Mouse (Mus musculus): ENCODE results near the gene Rhox7b. TPM values are rescaled to one million over a fixed set of nuclear protein-coding genes. Genes with fewer than 3 reads are reported as not detected.
"Not testable (repeated sequence)": the region's sequence is repeated elsewhere in the genome, so short reads cannot be mapped to it uniquely, and the experiment has no call there.

Rhox7b gene
- polyA plus RNA-seq (2015; fragmentation: Nextera tagmentation; extraction: Ambion mirVana) = not detected in 2 replicates

- H3K36me3 ChIP-seq; H3K9me3 ChIP-seq (replicated peaks); H3K4me1 ChIP-seq; H3K4me3 ChIP-seq (replicated peaks); H3K27me3 ChIP-seq; H3K9ac ChIP-seq; ATAC-seq (ENCODE audit: insufficient number of reproducible peaks, low FRiP score, low TSS enrichment, low read depth); H3K27ac ChIP-seq (replicated peaks); H3K4me2 ChIP-seq (replicated peaks): not testable (repeated sequence)
- 65% methylated on average over 9 of the region's 9 CpGs for WGBS
Measured at GRCm38 (mm10) chrX:37897132-37897531, at the start of gene Rhox7b. Gene Rhox7b, minus strand, starts transcription at chrX:37897232.

- WGBS = 70% methylated on average over 4 of the region's 4 CpGs
- H3K4me2 ChIP-seq (replicated peaks) = no peak overlapping the region
- no peaks in the 10 kb centered on the region for H3K4me1 ChIP-seq
- no peaks in the 10 kb centered on the region for H3K36me3 ChIP-seq
- no peak overlapping the region for H3K27ac ChIP-seq (replicated peaks)
- H3K27me3 ChIP-seq = no peaks in the 10 kb centered on the region
- no peak for ATAC-seq (ENCODE audit: insufficient number of reproducible peaks, low FRiP score, low TSS enrichment, low read depth)
- H3K9ac ChIP-seq = no peak overlapping the region
- no peaks in the 10 kb centered on the region for H3K9me3 ChIP-seq (replicated peaks)
- no peak overlapping the region for H3K4me3 ChIP-seq (replicated peaks)
Measured at GRCm38 (mm10) chrX:37916311-37916710, 19.3 kb upstream of the Rhox7b start.

GRCm38 (mm10) chrX:37908581-37908980, 11.5 kb upstream of the Rhox7b start:
- no peak overlapping the region for H3K27ac ChIP-seq (replicated peaks)
- no peaks in the 10 kb centered on the region for H3K9me3 ChIP-seq (replicated peaks)
- no peaks in the 10 kb centered on the region for H3K27me3 ChIP-seq
- H3K36me3 ChIP-seq = no peaks in the 10 kb centered on the region
- no peak overlapping the region for H3K4me3 ChIP-seq (replicated peaks)
- ATAC-seq (ENCODE audit: insufficient number of reproducible peaks, low FRiP score, low TSS enrichment, low read depth) = no peak
- no peaks in the 10 kb centered on the region for H3K4me1 ChIP-seq
- H3K4me2 ChIP-seq (replicated peaks) = no peak overlapping the region
- no peak overlapping the region for H3K9ac ChIP-seq
- 52% methylated on average over 7 of the region's 7 CpGs for WGBS

GRCm38 (mm10) chrX:37903727-37904126, 6.7 kb upstream of the Rhox7b start:
- H3K4me3 ChIP-seq (replicated peaks) = no peak overlapping the region
- no peaks in the 10 kb centered on the region for H3K36me3 ChIP-seq
- no peaks in the 10 kb centered on the region for H3K4me1 ChIP-seq
- ATAC-seq (ENCODE audit: insufficient number of reproducible peaks, low FRiP score, low TSS enrichment, low read depth) = no peak
- 71% methylated on average over 5 of the region's 5 CpGs for WGBS
- no peak overlapping the region for H3K4me2 ChIP-seq (replicated peaks)
- H3K9ac ChIP-seq = no peak overlapping the region
- H3K27me3 ChIP-seq = no peaks in the 10 kb centered on the region
- no peaks in the 10 kb centered on the region for H3K9me3 ChIP-seq (replicated peaks)
- H3K27ac ChIP-seq (replicated peaks) = no peak overlapping the region

- not testable (repeated sequence) for H3K27me3 ChIP-seq; ATAC-seq (ENCODE audit: insufficient number of reproducible peaks, low FRiP score, low TSS enrichment, low read depth); H3K9ac ChIP-seq; H3K27ac ChIP-seq (replicated peaks); H3K4me2 ChIP-seq (replicated peaks); H3K9me3 ChIP-seq (replicated peaks); H3K4me1 ChIP-seq; H3K4me3 ChIP-seq (replicated peaks); H3K36me3 ChIP-seq
- WGBS = 90% methylated on average over 10 of the region's 18 CpGs
Measured at GRCm38 (mm10) chrX:37901670-37902069, 4.6 kb upstream of the Rhox7b start, which contains the start of gene Rhox9. Gene Rhox9, minus strand, starts transcription at chrX:37901770.

GRCm38 (mm10) chrX:37878844-37879243, 18.2 kb downstream of the Rhox7b start, which contains the start of gene Rhox8:
Gene Rhox8, minus strand, starts transcription at chrX:37878944.
- WGBS = 67% methylated on average over 4 of the region's 4 CpGs

GRCm38 (mm10) chrX:37871641-37872040, 25.4 kb downstream of the Rhox7b start:
- Histone ChIP-seq H3K4me1 (no peaks in the 10 kb centered on the region), H3K27ac (replicated peaks) (no peak overlapping the region), H3K4me2 (replicated peaks) (no peak overlapping the region), H3K36me3 (no peaks in the 10 kb centered on the region), H3K9ac (no peak overlapping the region), H3K9me3 (replicated peaks) (no peaks in the 10 kb centered on the region), H3K27me3 (no peaks in the 10 kb centered on the region), H3K4me3 (replicated peaks) (no peak overlapping the region)
- WGBS = 88% methylated on average over 2 of the region's 2 CpGs
- no peak for ATAC-seq (ENCODE audit: insufficient number of reproducible peaks, low FRiP score, low TSS enrichment, low read depth)

More at GRCm38 (mm10) chrX:37878844-37879243, 18.2 kb downstream of the Rhox7b start, which contains the start of gene Rhox8:
- Histone ChIP-seq H3K9ac (no peak within 1 kb of the TSS), H3K27ac (replicated peaks) (no peak within 1 kb of the TSS), H3K36me3 (no peaks in the 10 kb centered on the region), H3K27me3 (no peaks in the 10 kb centered on the region), H3K4me2 (replicated peaks) (no peak within 1 kb of the TSS), H3K4me1 (no peaks in the 10 kb centered on the region), H3K4me3 (replicated peaks) (no peak within 1 kb of the TSS), H3K9me3 (replicated peaks) (no peaks in the 10 kb centered on the region)
- no peak for ATAC-seq (ENCODE audit: insufficient number of reproducible peaks, low FRiP score, low TSS enrichment, low read depth)

Other genes starting within 250 kb of the Rhox7b start
- not detected in 2 replicates for gene Rhox4g, start 245.9 kb downstream of the Rhox7b start, polyA plus RNA-seq (2015; fragmentation: Nextera tagmentation; extraction: Ambion mirVana)
- gene Rhox3h, start 228.5 kb downstream of the Rhox7b start, polyA plus RNA-seq (2015; fragmentation: Nextera tagmentation; extraction: Ambion mirVana) = not detected in 2 replicates
- not detected in 2 replicates for gene Rhox2h, start 224.0 kb downstream of the Rhox7b start, polyA plus RNA-seq (2015; fragmentation: Nextera tagmentation; extraction: Ambion mirVana)
- 1.3 and 2.2 TPM in 2 replicates for gene Rhox5, start 92.4 kb downstream of the Rhox7b start, polyA plus RNA-seq (2015; fragmentation: Nextera tagmentation; extraction: Ambion mirVana)
- 1.00 and 1.6 TPM in 2 replicates for gene Rhox6, start 70.3 kb downstream of the Rhox7b start, polyA plus RNA-seq (2015; fragmentation: Nextera tagmentation; extraction: Ambion mirVana)
- not detected in 2 replicates for gene Rhox7a, start 65.5 kb downstream of the Rhox7b start, polyA plus RNA-seq (2015; fragmentation: Nextera tagmentation; extraction: Ambion mirVana)
- not detected in 2 replicates for gene Rhox8, start 18.3 kb downstream of the Rhox7b start, polyA plus RNA-seq (2015; fragmentation: Nextera tagmentation; extraction: Ambion mirVana)
- not detected in 2 replicates for gene Rhox9, start 4.5 kb upstream of the Rhox7b start, polyA plus RNA-seq (2015; fragmentation: Nextera tagmentation; extraction: Ambion mirVana)
- not detected in 2 replicates for gene Btg1-ps1, start 121.6 kb upstream of the Rhox7b start, polyA plus RNA-seq (2015; fragmentation: Nextera tagmentation; extraction: Ambion mirVana)
- not detected in 2 replicates for gene Btg1-ps2, start 145.9 kb upstream of the Rhox7b start, polyA plus RNA-seq (2015; fragmentation: Nextera tagmentation; extraction: Ambion mirVana)
- not detected in 2 replicates for gene Rhox10, start 169.2 kb upstream of the Rhox7b start, polyA plus RNA-seq (2015; fragmentation: Nextera tagmentation; extraction: Ambion mirVana)
- not detected in 2 replicates for gene Rhox11, start 187.9 kb upstream of the Rhox7b start, polyA plus RNA-seq (2015; fragmentation: Nextera tagmentation; extraction: Ambion mirVana)
- gene Rhox12, start 213.7 kb upstream of the Rhox7b start, polyA plus RNA-seq (2015; fragmentation: Nextera tagmentation; extraction: Ambion mirVana) = not detected in 2 replicates
- gene Rhox13, start 224.0 kb upstream of the Rhox7b start, polyA plus RNA-seq (2015; fragmentation: Nextera tagmentation; extraction: Ambion mirVana) = not detected in 2 replicates